Mouse (Mus musculus) megakaryocyte progenitor cell, adult 5-6 weeks (primary cell): ENCODE measurements around the gene Cds1. TPM values are rescaled to one million over a fixed set of nuclear protein-coding genes. Genes with fewer than 3 reads are reported as not detected.

Experiments used
- ATAC-seq: replicated peaks from 2 replicates; pipeline ENCODE4 v1.8.0; 2016; ENCODE audit warnings: mild to moderate bottlenecking, moderate TSS enrichment, inconsistent platforms; ENCODE audit not compliant: poor library complexity
- total RNA-seq, 2 experiments: library from RNA; stranded (forward) in 1 of 2; stranded (reverse) in 1 of 2; fragments of 157-497, 149-512 nt in 1 of 2; fragments of 200-1000 nt in 1 of 2; gene quantifications; 2 replicates each; pipeline versions ENCODE4 v1.2.3 to v1.2.4; 2015 to 2017

The Cds1 gene
- total RNA-seq, 2 experiments from 2014 or later: 7.4 to 7.9 TPM

DNA sequence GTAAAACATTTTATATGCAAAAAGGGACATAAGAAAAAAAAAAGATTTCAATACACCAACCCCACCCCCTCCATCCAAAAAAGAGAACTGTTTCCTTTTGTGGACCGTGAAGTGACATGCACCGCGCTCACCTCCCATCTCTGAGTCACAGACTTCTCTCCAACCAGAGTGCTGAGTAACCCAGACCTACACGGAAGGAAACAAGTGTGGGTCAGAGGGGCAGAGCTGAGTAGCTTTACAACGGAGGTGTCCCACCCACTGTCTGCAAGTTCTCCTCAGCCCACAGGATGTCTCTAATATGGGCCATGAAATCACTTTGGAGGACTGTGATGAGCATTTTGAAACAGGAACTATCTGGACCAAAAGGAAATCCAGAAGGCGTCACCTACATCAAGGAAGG, 99.0 kb downstream of the Cds1 start:
- ATAC-seq: peak; percentile 81

DNA sequence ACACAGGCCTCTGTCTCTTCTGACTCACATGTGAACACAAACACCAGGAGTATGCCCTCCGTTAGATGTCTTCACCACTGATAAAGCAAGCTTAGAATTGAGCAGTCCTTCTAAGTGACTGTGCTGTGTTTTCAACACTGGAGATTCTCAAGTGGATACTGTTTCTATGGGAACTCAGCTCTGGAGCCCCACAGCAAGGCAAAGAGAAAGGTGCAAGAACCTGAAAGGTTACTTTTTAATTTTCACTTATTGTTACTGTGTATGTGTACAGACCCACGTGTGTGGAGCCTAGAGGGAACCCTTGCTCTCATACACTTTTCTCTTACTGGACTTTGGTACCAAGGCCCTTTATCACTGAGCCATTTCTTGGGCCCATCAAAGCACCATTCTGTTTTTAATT, 101.8 kb downstream of the Cds1 start:
- ATAC-seq: no peak

Other genes starting within 250 kb of the Cds1 start
- gene Nkx6-1, start 100.1 kb upstream of the Cds1 start, total RNA-seq (2015): not detected in 2 replicates
- not detected in 2 replicates for gene Nkx6-1, start 100.1 kb upstream of the Cds1 start, total RNA-seq (2017)